Mouse (Mus musculus): Measurements from ENCODE around the gene Sgtb.

DNA sequence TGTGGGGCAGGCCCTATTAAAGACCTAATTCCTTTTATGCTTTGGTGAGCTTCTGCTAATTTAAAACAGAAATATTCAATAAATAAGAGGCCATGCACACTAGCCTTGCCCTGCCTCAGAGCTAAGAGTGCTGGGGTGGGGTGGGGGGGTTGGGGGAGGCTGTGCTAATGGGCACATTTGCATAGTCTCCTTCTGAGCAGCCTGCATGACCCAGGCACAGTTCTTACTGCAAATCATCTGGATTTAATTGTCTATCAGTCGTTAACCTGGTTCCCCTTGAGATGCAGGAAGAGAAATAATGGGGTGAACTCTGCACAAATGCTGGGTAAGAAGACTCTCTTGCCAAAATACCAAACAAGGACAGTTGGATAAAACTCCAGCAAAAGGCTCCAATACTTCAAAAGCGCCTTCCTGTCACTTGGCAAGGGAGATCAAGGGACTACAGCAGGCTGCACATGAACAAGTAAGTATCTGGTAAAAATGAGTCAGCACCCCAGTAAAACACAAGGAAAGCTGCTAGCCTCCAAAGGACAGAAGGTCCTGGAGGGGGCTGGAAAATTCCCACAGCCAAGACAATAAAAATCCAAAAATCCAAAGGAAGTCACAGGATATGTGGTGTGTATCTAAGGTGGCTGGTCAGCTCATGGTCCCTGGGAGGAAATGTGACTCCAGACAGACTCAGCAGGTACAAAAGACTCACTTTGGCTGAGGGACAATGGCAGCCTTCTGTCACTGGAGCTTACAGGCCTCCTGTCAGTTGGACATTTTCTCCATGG, 47.4 kb upstream of the Sgtb start:
- no peak for TF ChIP-seq CTCF (IDR thresholded peaks at IDR 0.05; ENCODE audit: control insufficient read depth, insufficient read depth, low read length)
- TF ChIP-seq POLR2A (IDR thresholded peaks at IDR 0.05; ENCODE audit: borderline replicate concordance, control insufficient read depth, low read depth, low read length): no peak
